Mouse (Mus musculus) midbrain, postnatal 0 days (tissue): ENCODE results near the gene Spi1. TPM values are rescaled to one million over a fixed set of nuclear protein-coding genes. Genes with fewer than 3 reads are reported as not detected.

Experiments used
- ATAC-seq: fragments of 200-750 bp; cut with Nextera tagmentation; 2 replicates; pipeline ENCODE4 v1.8.0; 2017; ENCODE audit warnings: moderate number of reproducible peaks, mild to moderate bottlenecking, moderate TSS enrichment, moderate library complexity; ENCODE audit not compliant: low FRiP score
- DNase-seq: peaks from one replicate; pipeline ENCODE4 v3.0.0-alpha.2; 2015; ENCODE audit warnings: low spot score
- H3K27ac ChIP-seq: fragments of 300-500 bp; sonication (generic); 2 replicates; pipeline ENCODE4 v1.5.1; 2014; ENCODE audit warnings: low read depth, mild to moderate bottlenecking, low read length, mixed read lengths
- H3K27me3 ChIP-seq: fragments of 300-500 bp; sonication (generic); 2 replicates; pipeline ENCODE4 v1.6.1; 2014; ENCODE audit warnings: low read length, control low read depth, mixed read lengths; ENCODE audit not compliant: insufficient read depth
- H3K36me3 ChIP-seq: fragments of 300-500 bp; sonication (generic); 2 replicates; pipeline ENCODE4 v1.6.1; 2014; ENCODE audit warnings: low read length, control low read depth, mixed read lengths; ENCODE audit not compliant: insufficient read depth
- H3K4me1 ChIP-seq: fragments of 300-500 bp; sonication (generic); 2 replicates; pipeline ENCODE4 v1.6.1; 2014; ENCODE audit warnings: mild to moderate bottlenecking, control low read depth, antibody characterized with exemption, low read length, mixed read lengths; ENCODE audit not compliant: insufficient read depth
- H3K4me2 ChIP-seq: fragments of 300-500 bp; sonication (generic); 2 replicates; pipeline ENCODE4 v1.6.1; 2014; ENCODE audit warnings: low read depth, mild to moderate bottlenecking, low read length, mixed read lengths; ENCODE audit not compliant: poor library complexity, severe bottlenecking
- H3K4me3 ChIP-seq: fragments of 300-500 bp; sonication (generic); 2 replicates; pipeline ENCODE4 v1.5.1; 2014; ENCODE audit warnings: low read depth, mild to moderate bottlenecking, low read length, moderate library complexity
- H3K9ac ChIP-seq: fragments of 300-500 bp; sonication (generic); replicated peaks from 2 replicates; pipeline ENCODE4 v1.6.1; 2014; ENCODE audit warnings: mild to moderate bottlenecking, low read length, moderate library complexity, mixed read lengths; ENCODE audit not compliant: poor library complexity, severe bottlenecking
- H3K9me3 ChIP-seq: fragments of 300-500 bp; sonication (generic); 2 replicates; pipeline ENCODE4 v1.6.1; 2016; ENCODE audit warnings: low read length, control low read depth
- CTCF ChIP-seq: IDR thresholded peaks from 2 replicates; pipeline ENCODE4 v1.5.1; 2016; ENCODE audit warnings: antibody characterized with exemption, mild to moderate bottlenecking
- WGBS: fragments of 180-500 bp; shearing (Covaris S2); extraction: QIAGEN DNeasy Blood & Tissue Kit; methylation state at CpG from one replicate; pipeline ENCODE4 v1.1.7; 2014; 5-methylcytosine and 5-hydroxymethylcytosine counted together
- polyA plus RNA-seq: library from polyadenylated mRNA; unstranded; fragments of >200 nt; fragmentation: Nextera tagmentation; extraction: Ambion mirVana; gene quantifications from 2 replicates; pipeline ENCODE4 v1.2.1, GENCODE M21; 2015
- total RNA-seq: library from RNA; depleted of rRNA; stranded (reverse); fragments of >200 nt; gene quantifications from 2 replicates; pipeline ENCODE4 v1.2.3, GENCODE M21; 2014

The Spi1 gene
- total and polyA plus RNA-seq, 2 experiments from 2014 or later, result 4.2 to 10.0 TPM

GRCm38 (mm10) chr2:91078314-91079025, 3.7 kb upstream of the Spi1 start:
- Histone ChIP-seq H3K27me3 (no peaks in the 10 kb centered on the region), H3K4me3 (peak overlapping the region; percentile 46), H3K36me3 (no peaks in the 10 kb centered on the region), H3K27ac (peak overlapping the region; percentile 39; the same call in 1 of the 2 replicates), H3K4me1 (0 out of 2 replicates have a peak, but pooled peaks cover 3% of the 10 kb centered on the region), H3K9me3 (no peaks in the 10 kb centered on the region), H3K4me2 (peak overlapping the region; percentile 87), H3K9ac (peak overlapping the region; percentile 69)
- no peak for TF ChIP-seq CTCF
- DNase-seq (peak; percentile 36), ATAC-seq (peak; percentile 72)
- under 1% methylated on average over 31 of the region's 36 CpGs for WGBS

- peak overlapping the region; percentile 39; the same call in 1 of the 2 replicates for H3K27ac ChIP-seq
- no peak for TF ChIP-seq CTCF
- no peaks in the 10 kb centered on the region for H3K27me3 ChIP-seq
- no peaks in the 10 kb centered on the region for H3K9me3 ChIP-seq
- 0 out of 2 replicates have a peak, but pooled peaks cover 3% of the 10 kb centered on the region for H3K4me1 ChIP-seq
- H3K4me3 ChIP-seq, result peak overlapping the region; percentile 46
- peak overlapping the region; percentile 87 for H3K4me2 ChIP-seq
- ATAC-seq (peak; percentile 11; the same call in 1 of the 2 replicates), DNase-seq (no peak)
- H3K36me3 ChIP-seq, result no peaks in the 10 kb centered on the region
- peak overlapping the region; percentile 69 for H3K9ac ChIP-seq
- 34% methylated on average over 5 of the region's 5 CpGs for WGBS
Measured at GRCm38 (mm10) chr2:91079026-91079384, 3.2 kb upstream of the Spi1 start.

GRCm38 (mm10) chr2:91080784-91081513, 1.2 kb upstream of the Spi1 start:
- H3K36me3 ChIP-seq, result no peaks in the 10 kb centered on the region
- no peak for TF ChIP-seq CTCF
- H3K4me2 ChIP-seq, result no peak overlapping the region
- no peaks in the 10 kb centered on the region for H3K9me3 ChIP-seq
- no peaks in the 10 kb centered on the region for H3K27me3 ChIP-seq
- WGBS, result 79% methylated on average over 8 of the region's 8 CpGs
- ATAC-seq (no peak), DNase-seq (no peak)
- no peak overlapping the region for H3K4me3 ChIP-seq
- no peak overlapping the region for H3K9ac ChIP-seq
- 0 out of 2 replicates have a peak, but pooled peaks cover 3% of the 10 kb centered on the region for H3K4me1 ChIP-seq
- H3K27ac ChIP-seq, result no peak overlapping the region

- H3K4me1 ChIP-seq, result no peaks in the 10 kb centered on the region
- WGBS, result 74% methylated on average over 11 of the region's 11 CpGs
- DNase-seq (no peak), ATAC-seq (no peak)
- H3K9me3 ChIP-seq, result no peaks in the 10 kb centered on the region
- no peak overlapping the region for H3K4me2 ChIP-seq
- no peak overlapping the region for H3K9ac ChIP-seq
- H3K4me3 ChIP-seq, result no peak overlapping the region
- no peak overlapping the region for H3K27ac ChIP-seq
- H3K36me3 ChIP-seq, result no peaks in the 10 kb centered on the region
- TF ChIP-seq CTCF, result no peak
- H3K27me3 ChIP-seq, result no peaks in the 10 kb centered on the region
Measured at GRCm38 (mm10) chr2:91082844-91083243, 654 bp downstream of the Spi1 start.

- 38% methylated on average over 1 of the region's 1 CpGs for WGBS
- Histone ChIP-seq H3K27me3 (no peaks in the 10 kb centered on the region), H3K4me3 (no peak overlapping the region), H3K27ac (no peak overlapping the region), H3K36me3 (no peaks in the 10 kb centered on the region), H3K4me1 (no peaks in the 10 kb centered on the region), H3K4me2 (no peak overlapping the region), H3K9me3 (no peaks in the 10 kb centered on the region), H3K9ac (no peak overlapping the region)
- DNase-seq, result no peak
- no peak for TF ChIP-seq CTCF
- no peak for ATAC-seq
Measured at GRCm38 (mm10) chr2:91083366-91083940, 1.3 kb downstream of the Spi1 start.
